Mouse (Mus musculus) small intestine, adult 2 months (tissue): ENCODE measurements around the gene Eml1. TPM values are rescaled to one million over a fixed set of nuclear protein-coding genes. Genes with fewer than 3 reads are reported as not detected.

ENCODE experiments used
- H3K27ac ChIP-seq: fragments of 200-500 bp; 2 replicates; pipeline ENCODE4 v1.5.1; 2012; ENCODE audit warnings: low read depth, low read length, control low read depth, inconsistent platforms; ENCODE audit not compliant: insufficient read depth
- H3K27me3 ChIP-seq: fragments of 200-500 bp; 2 replicates; pipeline ENCODE4 v1.6.1; 2012; ENCODE audit warnings: mild to moderate bottlenecking, moderate library complexity, low read length, inconsistent platforms; ENCODE audit not compliant: control insufficient read depth, insufficient read depth
- H3K36me3 ChIP-seq: fragments of 200-500 bp; 2 replicates; pipeline ENCODE4 v1.6.1; 2012; ENCODE audit warnings: mild to moderate bottlenecking, low read length, control low read depth, inconsistent platforms; ENCODE audit not compliant: control insufficient read depth, insufficient read depth
- H3K4me1 ChIP-seq: fragments of 200-500 bp; 2 replicates; pipeline ENCODE4 v1.6.1; 2012; ENCODE audit warnings: low read length, inconsistent platforms, mixed read lengths; ENCODE audit not compliant: control insufficient read depth, insufficient read depth, insufficient read length
- H3K4me3 ChIP-seq: fragments of 200-500 bp; 2 replicates; pipeline ENCODE4 v1.5.1; 2012; ENCODE audit warnings: low read depth, mild to moderate bottlenecking, control low read depth, inconsistent platforms, low read length, moderate library complexity
- CTCF ChIP-seq: fragments of 200-500 bp; IDR thresholded peaks from 2 replicates; pipeline ENCODE4 v1.5.1; 2012; ENCODE audit warnings: low read depth, mild to moderate bottlenecking, control low read depth, inconsistent platforms, low read length, moderate library complexity, mixed read lengths; ENCODE audit not compliant: insufficient replicate concordance, insufficient read length; ENCODE audit errors: extremely low read depth
- POLR2A ChIP-seq: fragments of 200-500 bp; IDR thresholded peaks from 2 replicates; pipeline ENCODE4 v1.6.1; 2012; ENCODE audit warnings: low read depth, mild to moderate bottlenecking, control low read depth, inconsistent platforms, low read length, moderate library complexity
- WGBS: fragments of 180-500 bp; shearing (Covaris S2); methylation state at CpG from one replicate; pipeline ENCODE4 v1.1.7; 2018; 5-methylcytosine and 5-hydroxymethylcytosine counted together
- polyA plus RNA-seq: library from polyadenylated mRNA; depleted of rRNA; stranded (reverse); fragments of >200 nt; gene quantifications from 2 replicates; pipeline ENCODE4 v1.2.3, GENCODE M21; 2012

Gene Eml1
- polyA plus RNA-seq, 1 experiment: 10.1 TPM

DNA sequence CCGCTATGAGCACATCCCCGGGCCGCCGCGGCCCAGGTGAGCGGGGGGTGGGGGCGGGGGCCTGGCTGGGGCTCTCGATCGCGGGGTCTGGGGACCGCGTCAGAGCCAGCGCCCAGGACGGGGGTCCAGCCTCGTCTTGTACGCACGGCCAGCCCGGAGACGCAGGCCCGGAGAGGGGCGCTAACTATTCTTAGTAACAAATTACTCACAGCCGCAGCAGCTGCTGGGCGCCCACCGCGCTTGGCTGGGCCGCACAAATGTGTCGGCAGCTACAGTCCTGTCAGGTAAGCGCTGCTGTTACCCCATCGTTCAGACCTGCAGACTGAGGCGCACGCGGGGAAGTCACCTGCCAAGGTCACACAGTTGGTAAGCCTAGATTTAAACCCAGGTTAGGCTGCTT lies 36.2 kb upstream of the Eml1 start:
- Histone ChIP-seq H3K4me3 (peak overlapping the region; percentile 64), H3K4me1 (peaks cover 8% of the 10 kb centered on the region), H3K27me3 (peaks cover 10% of the 10 kb centered on the region), H3K36me3 (no peaks in the 10 kb centered on the region), H3K27ac (no peak overlapping the region)
- 5% methylated on average over 32 of the region's 32 CpGs for WGBS
- no peak for TF ChIP-seq CTCF

DNA sequence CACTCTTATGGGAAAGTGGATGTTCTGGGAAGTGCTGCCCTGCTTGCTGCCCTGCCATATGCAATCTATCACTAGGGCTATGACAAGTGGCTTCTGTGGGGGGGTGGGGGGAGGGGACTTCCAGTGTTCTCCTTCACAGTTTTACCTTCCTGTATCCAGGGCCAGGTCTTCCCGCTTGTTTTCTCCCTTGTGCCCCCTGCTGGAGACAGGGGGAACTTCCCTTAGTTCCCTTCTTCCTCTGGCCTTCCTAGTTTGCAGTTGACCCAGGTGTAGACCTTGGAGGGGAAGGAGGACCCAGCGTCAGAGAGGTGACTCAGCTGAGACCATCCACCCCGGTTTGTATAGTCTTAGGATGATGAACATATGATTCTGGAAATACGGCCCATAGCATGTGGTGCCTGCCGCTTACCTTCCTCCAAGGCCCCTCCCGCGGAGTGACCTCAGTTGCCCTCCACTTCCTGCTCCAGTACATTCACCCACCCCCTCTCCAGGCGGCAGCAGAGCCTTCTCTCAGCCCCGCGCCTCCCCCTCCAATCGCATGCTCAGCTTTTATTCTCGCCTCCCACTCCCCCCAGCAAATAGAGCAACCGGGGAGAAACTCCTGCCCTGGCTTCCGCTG lies 32.1 kb upstream of the Eml1 start:
- no peaks in the 10 kb centered on the region for H3K36me3 ChIP-seq
- peaks cover under 1% of the 10 kb centered on the region; the same call in 1 of the 2 replicates for H3K4me1 ChIP-seq
- H3K27me3 ChIP-seq: peaks cover 10% of the 10 kb centered on the region
- H3K27ac ChIP-seq: no peak overlapping the region
- TF ChIP-seq CTCF (peak; percentile 82; the same call in 1 of the 2 replicates), POLR2A (no peak)
- WGBS: 26% methylated on average over 14 of the region's 14 CpGs
- no peak overlapping the region for H3K4me3 ChIP-seq

DNA sequence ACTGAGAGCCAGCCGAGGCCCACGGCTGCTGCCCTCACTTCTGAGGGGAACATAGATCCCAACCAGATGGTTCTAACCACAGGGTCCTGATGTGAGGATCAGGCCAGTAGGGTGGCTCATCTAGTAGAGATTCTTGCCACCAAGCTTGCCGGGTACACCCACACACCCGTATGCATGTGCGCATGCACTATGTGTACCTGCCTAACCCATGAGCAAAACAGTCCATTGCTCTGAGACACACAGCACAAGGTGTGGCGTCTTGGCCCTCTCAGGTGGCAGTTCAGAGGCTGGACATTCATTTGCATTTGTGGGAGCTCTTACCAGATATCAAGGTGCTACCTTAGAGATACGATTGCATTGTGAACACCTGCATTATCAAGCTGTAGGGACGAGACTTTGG lies 22.6 kb upstream of the Eml1 start:
- 66% methylated on average over 8 of the region's 8 CpGs for WGBS
- peaks cover 6% of the 10 kb centered on the region for H3K27me3 ChIP-seq
- no peaks in the 10 kb centered on the region for H3K4me1 ChIP-seq
- H3K27ac ChIP-seq: no peak overlapping the region
- no peak for TF ChIP-seq CTCF
- H3K4me3 ChIP-seq: no peak overlapping the region
- H3K36me3 ChIP-seq: no peaks in the 10 kb centered on the region

DNA sequence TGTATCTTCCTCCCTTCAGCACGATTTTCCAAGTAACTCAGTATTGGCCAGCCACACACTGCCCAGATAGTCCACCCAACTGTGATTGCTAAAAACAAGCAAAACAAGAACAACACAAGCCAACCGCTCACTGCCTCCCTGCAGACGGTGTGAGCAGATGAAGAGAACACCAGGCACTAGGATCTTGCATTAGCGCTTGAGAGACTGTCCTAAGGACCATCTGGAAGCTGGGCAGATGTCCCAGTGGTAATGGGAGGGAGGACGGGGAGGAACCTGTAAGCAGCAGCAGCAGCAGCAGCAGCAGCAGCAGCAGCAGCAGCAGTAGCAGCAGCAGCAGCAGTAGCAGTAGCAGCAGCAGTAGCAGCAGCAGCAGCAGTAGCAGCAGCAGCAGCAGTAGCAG lies 21.7 kb upstream of the Eml1 start:
- WGBS: 68% methylated on average over 5 of the region's 5 CpGs
- no peak overlapping the region for H3K4me3 ChIP-seq
- TF ChIP-seq POLR2A: no peak
- TF ChIP-seq CTCF: no peak
- H3K27me3 ChIP-seq: peaks cover 6% of the 10 kb centered on the region
- H3K27ac ChIP-seq: no peak overlapping the region
- no peaks in the 10 kb centered on the region for H3K36me3 ChIP-seq
- H3K4me1 ChIP-seq: no peaks in the 10 kb centered on the region

DNA sequence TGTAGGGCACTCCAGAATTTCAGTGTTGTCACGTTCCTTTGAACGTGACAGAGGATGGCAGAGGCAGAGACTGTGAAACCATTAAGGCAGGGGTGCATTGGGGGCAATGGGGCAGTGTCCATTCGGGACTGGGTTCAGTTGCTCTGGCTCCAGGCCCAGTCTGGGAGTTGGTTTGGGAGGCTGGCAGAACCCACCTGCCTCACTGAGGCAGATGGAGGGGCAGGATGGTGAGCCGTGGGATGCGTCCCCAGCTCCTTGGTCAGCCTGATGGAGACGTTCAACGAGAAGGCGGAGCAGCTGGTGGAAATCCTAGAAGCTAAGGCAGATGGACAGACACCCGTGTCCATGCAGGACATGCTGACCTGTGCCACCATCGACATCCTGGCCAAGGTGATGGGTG lies 19.8 kb upstream of the Eml1 start:
- H3K27me3 ChIP-seq: peaks cover 6% of the 10 kb centered on the region
- no peaks in the 10 kb centered on the region for H3K36me3 ChIP-seq
- no peak overlapping the region for H3K27ac ChIP-seq
- TF ChIP-seq CTCF (no peak), POLR2A (no peak)
- H3K4me1 ChIP-seq: no peaks in the 10 kb centered on the region
- 83% methylated on average over 10 of the region's 10 CpGs for WGBS
- H3K4me3 ChIP-seq: no peak overlapping the region

DNA sequence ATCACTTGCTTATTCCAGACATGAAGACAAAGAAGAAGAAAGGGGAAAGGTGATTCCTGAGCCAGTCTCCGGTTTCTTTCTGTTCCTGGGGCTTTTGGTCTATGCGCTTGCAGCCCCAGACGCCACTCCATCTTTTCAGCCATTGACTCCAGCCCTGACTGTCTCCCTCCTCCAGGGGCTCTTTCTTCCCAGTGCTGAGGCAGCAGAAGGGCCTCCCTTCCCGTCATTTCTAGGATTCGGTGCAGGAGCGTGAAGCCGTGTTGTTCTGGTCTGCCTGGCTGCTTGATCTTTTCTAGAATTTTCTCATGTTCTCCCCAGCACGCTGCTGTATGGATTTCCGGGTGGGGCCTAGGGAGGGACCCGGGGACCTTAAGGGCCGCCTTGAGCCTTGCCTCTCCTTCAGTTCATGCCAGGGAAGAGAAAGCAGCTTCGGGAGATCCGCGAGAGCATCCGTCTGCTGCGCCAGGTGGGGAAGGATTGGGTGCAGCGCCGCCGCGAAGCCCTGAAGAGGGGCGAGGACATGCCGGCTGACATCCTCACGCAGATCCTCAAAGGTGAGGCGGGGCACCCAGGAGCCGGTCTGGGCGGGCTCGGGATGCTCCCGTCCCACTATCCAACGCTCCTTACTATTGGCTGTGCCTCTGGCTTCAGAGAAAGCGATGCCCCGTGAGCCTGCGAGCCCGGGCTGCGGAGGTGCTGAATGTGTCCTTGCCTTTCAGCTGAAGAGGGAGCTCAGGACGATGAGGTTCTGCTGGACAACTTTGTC lies 18.2 kb upstream of the Eml1 start:
- no peak overlapping the region for H3K4me3 ChIP-seq
- WGBS: 10% methylated on average over 35 of the region's 35 CpGs
- TF ChIP-seq POLR2A: no peak
- no peak for TF ChIP-seq CTCF

DNA sequence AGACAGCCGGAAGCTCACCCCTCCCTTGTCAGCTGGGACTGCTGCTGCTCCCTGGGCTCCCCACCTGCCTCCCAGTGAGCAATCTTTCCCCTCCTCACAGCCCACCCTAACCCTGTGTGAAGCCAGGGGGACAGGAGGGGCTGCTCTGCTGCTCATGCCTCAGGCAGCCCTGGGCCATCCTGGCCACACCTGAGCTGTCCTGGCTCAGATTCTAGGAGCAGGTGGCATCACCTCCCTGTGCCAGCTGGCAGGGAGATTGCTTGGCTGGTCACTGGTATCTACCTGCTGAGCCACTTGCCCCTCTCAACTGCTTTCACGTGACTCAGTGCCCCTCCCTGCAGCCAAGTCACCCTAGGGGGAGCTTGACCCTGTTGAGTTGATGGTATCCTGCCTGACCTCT lies 16.5 kb upstream of the Eml1 start:
- TF ChIP-seq CTCF: no peak
- no peak for TF ChIP-seq POLR2A
- H3K27me3 ChIP-seq: peaks cover 6% of the 10 kb centered on the region
- no peaks in the 10 kb centered on the region for H3K4me1 ChIP-seq
- H3K4me3 ChIP-seq: no peak overlapping the region
- no peaks in the 10 kb centered on the region for H3K36me3 ChIP-seq
- no peak overlapping the region for H3K27ac ChIP-seq
- WGBS: 50% methylated on average over 2 of the region's 2 CpGs

More for the DNA sequence above, 18.2 kb upstream of the Eml1 start:
- Histone ChIP-seq H3K27ac (no peak overlapping the region), H3K36me3 (no peaks in the 10 kb centered on the region), H3K4me1 (no peaks in the 10 kb centered on the region), H3K27me3 (peaks cover 6% of the 10 kb centered on the region)

DNA sequence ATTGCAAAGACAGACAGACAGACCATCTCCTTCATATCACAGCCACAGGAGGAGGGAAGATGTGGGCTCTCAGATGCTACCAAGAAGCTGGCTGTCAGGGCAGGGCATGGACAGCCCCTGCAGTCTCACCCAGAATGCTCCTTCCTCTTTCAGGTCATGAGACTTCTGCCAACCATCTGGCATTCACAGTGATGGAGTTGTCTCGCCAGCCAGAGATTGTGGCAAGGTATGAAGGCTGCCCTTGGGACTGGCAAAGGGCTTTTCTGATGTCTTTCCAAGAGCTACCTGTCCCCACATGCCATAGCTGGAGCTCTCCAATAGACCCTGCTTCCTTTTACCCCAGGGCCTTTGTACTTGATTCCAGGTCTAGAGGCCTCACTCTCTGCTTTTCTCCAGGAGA lies 15.5 kb upstream of the Eml1 start:
- 70% methylated on average over 1 of the region's 1 CpGs for WGBS
- H3K36me3 ChIP-seq: no peaks in the 10 kb centered on the region
- H3K27me3 ChIP-seq: peaks cover 6% of the 10 kb centered on the region
- no peak overlapping the region for H3K27ac ChIP-seq
- H3K4me1 ChIP-seq: no peaks in the 10 kb centered on the region
- H3K4me3 ChIP-seq: no peak overlapping the region
- no peak for TF ChIP-seq CTCF
- no peak for TF ChIP-seq POLR2A
